Mouse (Mus musculus): ENCODE results near the gene Cped1. TPM values are rescaled to one million over a fixed set of nuclear protein-coding genes. Genes with fewer than 3 reads are reported as not detected.

The Cped1 gene
- polyA plus RNA-seq, 1 experiment from 2014 or later, result 42.0 TPM

- ATAC-seq (ENCODE audit: insufficient read depth) (peak; percentile 84), DNase-seq (peak; percentile 84)
- H3K27ac ChIP-seq (ENCODE audit: low read depth), result peak overlapping the region; percentile 71
- no peak overlapping the region for H3K9ac ChIP-seq
- H3K9me3 ChIP-seq (ENCODE audit: low read depth, low read length), result no peaks in the 10 kb centered on the region
- no peaks in the 10 kb centered on the region for H3K27me3 ChIP-seq (ENCODE audit: insufficient read depth, low read length)
- no peak overlapping the region for H3K4me3 ChIP-seq (ENCODE audit: low read depth, low read length)
- no peak overlapping the region for H3K4me2 ChIP-seq
- TF ChIP-seq CTCF (IDR thresholded peaks at IDR 0.05; ENCODE audit: low read depth), result no peak
- peaks cover 7% of the 10 kb centered on the region; the same call in 1 of the 2 replicates for H3K4me1 ChIP-seq (ENCODE audit: insufficient read depth)
- no peaks in the 10 kb centered on the region for H3K36me3 ChIP-seq (ENCODE audit: insufficient read depth)
- WGBS, result 42% methylated on average over 5 of the region's 5 CpGs
These were observed 88.7 kb downstream of the Cped1 start for GRCm38 (mm10) chr6:22074232-22075083.

GRCm38 (mm10) chr6:22078686-22079264, 93.1 kb downstream of the Cped1 start:
- ATAC-seq (ENCODE audit: insufficient read depth), result no peak
- H3K27me3 ChIP-seq (ENCODE audit: insufficient read depth, low read length), result no peaks in the 10 kb centered on the region
- peaks cover 7% of the 10 kb centered on the region; the same call in 1 of the 2 replicates for H3K4me1 ChIP-seq (ENCODE audit: insufficient read depth)
- H3K27ac ChIP-seq (ENCODE audit: low read depth), result no peak overlapping the region
- no peak for TF ChIP-seq CTCF (IDR thresholded peaks at IDR 0.05; ENCODE audit: low read depth)
- H3K4me3 ChIP-seq (ENCODE audit: low read depth, low read length), result no peak overlapping the region
- no peaks in the 10 kb centered on the region for H3K36me3 ChIP-seq (ENCODE audit: insufficient read depth)
- DNase-seq, result no peak
- WGBS, result 85% methylated on average over 7 of the region's 7 CpGs
- H3K4me2 ChIP-seq, result no peak overlapping the region
- H3K9ac ChIP-seq, result no peak overlapping the region
- H3K9me3 ChIP-seq (ENCODE audit: low read depth, low read length), result no peaks in the 10 kb centered on the region

- no peak for TF ChIP-seq CTCF (IDR thresholded peaks at IDR 0.05; ENCODE audit: low read depth)
- Histone ChIP-seq H3K4me2 (no peak overlapping the region), H3K4me1 (ENCODE audit: insufficient read depth) (no peaks in the 10 kb centered on the region), H3K27me3 (ENCODE audit: insufficient read depth, low read length) (no peaks in the 10 kb centered on the region), H3K9ac (no peak overlapping the region), H3K36me3 (ENCODE audit: insufficient read depth) (peaks cover 9% of the 10 kb centered on the region; the same call in 1 of the 2 replicates), H3K4me3 (ENCODE audit: low read depth, low read length) (no peak overlapping the region), H3K27ac (ENCODE audit: low read depth) (no peak overlapping the region), H3K9me3 (ENCODE audit: low read depth, low read length) (no peaks in the 10 kb centered on the region)
- 77% methylated on average over 5 of the region's 5 CpGs for WGBS
- ATAC-seq (ENCODE audit: insufficient read depth) (no peak), DNase-seq (no peak)
These were observed 100.3 kb downstream of the Cped1 start for GRCm38 (mm10) chr6:22086056-22086455.

GRCm38 (mm10) chr6:22088346-22089064, 102.8 kb downstream of the Cped1 start:
- no peak; the same call in 1 of the 2 replicates for ATAC-seq (ENCODE audit: insufficient read depth)
- WGBS, result 51% methylated on average over 17 of the region's 17 CpGs

GRCm38 (mm10) chr6:22091773-22092172, 106.1 kb downstream of the Cped1 start:
- TF ChIP-seq CTCF (IDR thresholded peaks at IDR 0.05; ENCODE audit: low read depth), result no peak
- Histone ChIP-seq H3K4me1 (ENCODE audit: insufficient read depth) (no peaks in the 10 kb centered on the region), H3K9ac (no peak overlapping the region), H3K9me3 (ENCODE audit: low read depth, low read length) (no peaks in the 10 kb centered on the region), H3K27me3 (ENCODE audit: insufficient read depth, low read length) (no peaks in the 10 kb centered on the region), H3K4me2 (no peak overlapping the region), H3K4me3 (ENCODE audit: low read depth, low read length) (no peak overlapping the region), H3K27ac (ENCODE audit: low read depth) (no peak overlapping the region), H3K36me3 (ENCODE audit: insufficient read depth) (peaks cover 12% of the 10 kb centered on the region; the same call in 1 of the 2 replicates)
- ATAC-seq (ENCODE audit: insufficient read depth) (no peak), DNase-seq (no peak)
- 49% methylated on average over 5 of the region's 5 CpGs for WGBS

More at GRCm38 (mm10) chr6:22088346-22089064, 102.8 kb downstream of the Cped1 start:
- H3K9ac ChIP-seq, result no peak overlapping the region
- DNase-seq, result peak; percentile 83
- no peaks in the 10 kb centered on the region for H3K27me3 ChIP-seq (ENCODE audit: insufficient read depth, low read length)
- peak; percentile 79 for TF ChIP-seq CTCF (IDR thresholded peaks at IDR 0.05; ENCODE audit: low read depth)
- peaks cover 12% of the 10 kb centered on the region; the same call in 1 of the 2 replicates for H3K36me3 ChIP-seq (ENCODE audit: insufficient read depth)
- H3K4me2 ChIP-seq, result no peak overlapping the region
- no peaks in the 10 kb centered on the region for H3K4me1 ChIP-seq (ENCODE audit: insufficient read depth)
- H3K27ac ChIP-seq (ENCODE audit: low read depth), result no peak overlapping the region
- H3K4me3 ChIP-seq (ENCODE audit: low read depth, low read length), result no peak overlapping the region
- H3K9me3 ChIP-seq (ENCODE audit: low read depth, low read length), result no peaks in the 10 kb centered on the region

- no peak for TF ChIP-seq CTCF (IDR thresholded peaks at IDR 0.05; ENCODE audit: low read depth)
- DNase-seq (no peak), ATAC-seq (ENCODE audit: insufficient read depth) (no peak)
- Histone ChIP-seq H3K4me1 (ENCODE audit: insufficient read depth) (no peaks in the 10 kb centered on the region), H3K9me3 (ENCODE audit: low read depth, low read length) (no peaks in the 10 kb centered on the region), H3K27me3 (ENCODE audit: insufficient read depth, low read length) (no peaks in the 10 kb centered on the region), H3K9ac (no peak overlapping the region), H3K4me2 (no peak overlapping the region), H3K27ac (ENCODE audit: low read depth) (no peak overlapping the region), H3K36me3 (ENCODE audit: insufficient read depth) (peaks cover 14% of the 10 kb centered on the region; the same call in 1 of the 2 replicates), H3K4me3 (ENCODE audit: low read depth, low read length) (no peak overlapping the region)
- WGBS, result 89% methylated on average over 5 of the region's 5 CpGs
These were observed 108.1 kb downstream of the Cped1 start for GRCm38 (mm10) chr6:22093792-22094191.
